Mouse (Mus musculus) CH12.LX (cell line): ENCODE results near the gene Pced1b.

Experiments
- BHLHE40 ChIP-seq: IDR thresholded peaks from 2 replicates; pipeline ENCODE4 v1.6.1; 2011; ENCODE audit warnings: mild to moderate bottlenecking, low read depth, low read length, improper control_type of control experiment
- CTCF ChIP-seq, 2 experiments: IDR thresholded peaks in 1 of 2; conservative IDR thresholded peaks in 1 of 2; 2 replicates each; pipeline ENCODE4 v1.5.1; 2011 to 2012; ENCODE audit warnings: low read depth in 2 of 2, low read length in 2 of 2, improper control_type of control experiment in 1 of 2, inconsistent platforms in 1 of 2, mild to moderate bottlenecking in 1 of 2, moderate library complexity in 1 of 2
- EP300 ChIP-seq: IDR thresholded peaks from 2 replicates; pipeline ENCODE4 v1.6.1; 2011; ENCODE audit warnings: low read length, improper control_type of control experiment
- GABPA ChIP-seq: IDR thresholded peaks from 2 replicates; pipeline ENCODE4 v1.6.1; 2012; ENCODE audit warnings: low read depth, low read length, improper control_type of control experiment, inconsistent platforms; ENCODE audit not compliant: insufficient replicate concordance
- KAT2A ChIP-seq: IDR thresholded peaks from 2 replicates; pipeline ENCODE4 v1.6.1; 2012; ENCODE audit warnings: low read length, improper control_type of control experiment, inconsistent platforms; ENCODE audit not compliant: insufficient replicate concordance
- MAX ChIP-seq: IDR thresholded peaks from 2 replicates; pipeline ENCODE4 v1.6.1; 2011; ENCODE audit warnings: low read length, improper control_type of control experiment
- NRF1 ChIP-seq: IDR thresholded peaks from 2 replicates; pipeline ENCODE4 v1.6.1; 2014; ENCODE audit warnings: low read depth, mild to moderate bottlenecking, inconsistent platforms, low read length, improper control_type of control experiment, moderate library complexity
- POLR2A ChIP-seq: IDR thresholded peaks from 2 replicates; pipeline ENCODE4 v1.6.1; 2011; ENCODE audit warnings: low read depth, mild to moderate bottlenecking, improper control_type of control experiment, low read length
- SMC3 ChIP-seq: IDR thresholded peaks from 2 replicates; pipeline ENCODE4 v1.6.1; 2011; ENCODE audit warnings: low read depth, low read length, improper control_type of control experiment
- ZC3H11A ChIP-seq: IDR thresholded peaks from 2 replicates; pipeline ENCODE4 v1.6.1; 2012; ENCODE audit warnings: low read depth, mild to moderate bottlenecking, inconsistent platforms, low read length, improper control_type of control experiment
- ZMIZ1 ChIP-seq: IDR thresholded peaks from 2 replicates; pipeline ENCODE4 v1.6.1; 2012; ENCODE audit warnings: low read depth, mild to moderate bottlenecking, inconsistent platforms, low read length, improper control_type of control experiment

GRCm38 (mm10) chr15:97235183-97235582, 11.7 kb upstream of the Pced1b start:
- TF ChIP-seq CTCF (conservative IDR thresholded peaks at IDR 0.05 in 1 of 2, IDR thresholded peaks at IDR 0.05 in 1 of 2; ENCODE audit: low read depth in 2 of 2, low read length in 2 of 2) (peak; percentile 96 to 98), SMC3 (peak; percentile 99), POLR2A (no peak), NRF1 (no peak), BHLHE40 (no peak), EP300 (no peak), ZC3H11A (peak; percentile 84), KAT2A (no peak), ZMIZ1 (no peak), MAX (no peak), GABPA (no peak)
